Mouse (Mus musculus) testis, postnatal 10 days (tissue): Measurements from ENCODE around the gene Krtap19-9b.
A peak's percentile ranks its signal among the peaks of the same experiment; 100 is the strongest.

Source experiments
- DNase-seq: peaks from one replicate; pipeline ENCODE4 v3.0.0; 2021; ENCODE audit warnings: low spot score

Gene Krtap19-9b

DNA sequence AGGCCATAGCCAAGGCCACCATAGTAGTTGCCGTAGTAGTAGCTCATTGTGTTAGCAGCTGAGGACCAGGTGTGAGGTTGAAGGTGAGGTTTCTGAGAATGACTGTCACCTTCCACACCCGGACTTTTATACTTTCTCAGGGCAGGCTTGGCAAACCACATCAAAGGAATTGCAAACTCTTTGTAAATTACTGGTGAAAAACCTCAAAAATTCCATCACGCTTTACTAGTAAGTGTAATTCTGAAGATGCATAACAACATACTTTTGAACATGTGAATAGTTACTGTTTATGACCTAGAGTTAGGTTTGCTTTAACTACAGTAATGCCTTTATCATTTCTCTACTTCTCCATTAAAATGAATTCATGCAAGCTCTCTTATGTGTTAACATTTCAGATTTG lies at the start of gene Krtap19-9b:
Gene Krtap19-9b, minus strand, starts transcription at position 101 of the 400 bp plus-strand sequence.
- no peak for DNase-seq

DNA sequence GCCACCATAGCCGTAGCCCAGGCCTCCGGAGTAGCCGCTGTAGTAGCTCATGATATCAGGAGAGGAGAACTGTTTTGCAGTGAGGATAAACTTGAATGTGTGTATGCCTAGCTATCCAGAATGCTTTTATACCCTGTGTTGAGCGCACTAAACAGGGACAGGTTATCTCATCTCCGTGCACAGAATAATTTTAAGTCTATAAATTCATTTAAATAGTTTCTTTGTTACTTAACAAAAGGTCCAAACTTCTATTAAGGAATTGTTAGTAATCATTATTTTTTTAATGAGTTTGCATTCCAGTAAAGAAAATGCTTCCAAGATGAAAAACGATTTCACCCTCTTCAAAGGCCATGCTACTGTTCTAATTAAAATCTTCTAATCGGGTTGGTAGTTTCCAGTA lies 30.7 kb upstream of the Krtap19-9b start, which contains the start of gene Krtap16-3:
Gene Krtap16-3, minus strand, starts transcription at position 101 of the 400 bp plus-strand sequence.
- no peak for DNase-seq

DNA sequence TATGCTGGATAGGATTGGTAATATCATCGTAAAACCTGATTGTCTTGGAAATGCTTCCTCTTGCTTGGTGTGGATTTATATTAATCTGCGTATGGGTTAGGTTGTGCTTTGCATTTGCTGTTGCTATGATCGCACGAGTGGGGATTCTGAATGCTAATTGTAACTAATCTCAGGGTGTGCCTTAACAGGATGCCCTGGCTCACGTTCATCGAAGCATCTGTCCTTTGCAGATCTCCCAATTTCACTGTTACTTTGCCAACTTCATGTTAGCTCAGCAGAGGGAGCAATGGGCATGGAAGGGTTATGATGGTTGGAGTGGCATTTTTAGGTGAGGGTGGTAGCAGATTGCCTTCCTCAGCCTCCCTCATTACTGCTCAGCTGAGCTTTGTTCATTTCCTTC lies 9.0 kb upstream of the Krtap19-9b start:
- no peak for DNase-seq

DNA sequence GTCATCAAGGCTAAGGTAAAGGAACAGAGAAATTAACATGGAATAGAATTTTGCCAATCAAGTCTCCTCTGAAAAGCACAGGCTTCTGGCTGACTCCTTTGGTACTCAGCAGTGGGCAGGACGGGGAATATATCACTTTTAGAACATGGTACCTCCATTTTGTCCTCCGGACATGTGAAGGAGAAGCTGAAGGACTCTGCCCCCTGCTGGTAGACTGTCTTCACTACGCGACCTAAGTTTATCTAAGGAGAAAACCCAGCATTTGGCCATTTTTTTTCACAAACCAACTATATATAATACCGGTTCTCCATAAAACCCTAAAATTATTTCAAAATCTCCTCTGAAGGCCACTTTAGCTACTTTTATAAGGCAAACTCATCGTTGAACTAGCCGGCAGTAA lies 6.2 kb upstream of the Krtap19-9b start:
- peak; percentile 42 for DNase-seq

DNA sequence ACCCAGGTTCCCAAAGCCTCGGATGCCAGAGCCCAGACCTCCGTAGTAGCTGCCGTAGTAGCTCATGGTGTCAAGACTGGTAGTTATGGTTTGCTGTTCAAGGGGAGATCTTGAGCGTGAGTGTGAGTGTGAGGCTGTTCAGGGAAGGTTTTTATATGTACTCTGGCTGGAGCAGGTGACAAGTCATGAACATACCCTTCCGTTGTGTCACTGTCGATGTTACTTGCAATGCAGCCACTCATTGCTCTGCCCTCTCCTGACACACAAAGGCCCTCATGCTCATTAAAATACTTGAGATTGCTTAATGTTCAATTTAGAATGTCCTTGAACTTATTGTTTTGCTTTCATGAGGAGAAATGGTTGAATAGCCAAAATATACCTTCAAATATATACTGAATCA lies 35.7 kb downstream of the Krtap19-9b start, which contains the start of gene Krtap19-5:
Gene Krtap19-5, minus strand, starts transcription at position 101 of the 400 bp plus-strand sequence.
- no peak for DNase-seq

- no peak for DNase-seq
Observed at GRCm38 (mm10) chr16:88886870-88887269, 45.2 kb downstream of the Krtap19-9b start.

- DNase-seq = no peak
Observed at GRCm38 (mm10) chr16:88884989-88885388, 47.1 kb downstream of the Krtap19-9b start, which contains the start of gene Krtap19-4. Krtap19-4 (minus strand) TSS chr16:88885089.
